Mouse (Mus musculus) heart, embryonic 10.5 days (tissue): ENCODE results near the gene Ctnna3. TPM values are rescaled to one million over a fixed set of nuclear protein-coding genes. Genes with fewer than 3 reads are reported as not detected.
"Not testable (repeated sequence)": the region's sequence is repeated elsewhere in the genome, so short reads cannot be mapped to it uniquely, and the experiment has no call there.

Source experiments
- DNase-seq: peaks from one replicate; pipeline ENCODE4 v3.0.0-alpha.2; 2017; ENCODE audit warnings: low spot score
- H3K27ac ChIP-seq: fragments of 300-500 bp; sonication (generic); 2 replicates; pipeline ENCODE4 v1.5.1; 2016; ENCODE audit warnings: mild to moderate bottlenecking
- H3K27me3 ChIP-seq: fragments of 300-500 bp; sonication (generic); 2 replicates; pipeline ENCODE4 v1.6.1; 2016; ENCODE audit warnings: mild to moderate bottlenecking; ENCODE audit not compliant: poor library complexity, insufficient read depth, severe bottlenecking
- H3K36me3 ChIP-seq: fragments of 300-500 bp; sonication (generic); 2 replicates; pipeline ENCODE4 v1.6.1; 2016; ENCODE audit warnings: mild to moderate bottlenecking, moderate library complexity
- H3K4me1 ChIP-seq: fragments of 300-500 bp; sonication (generic); 2 replicates; pipeline ENCODE4 v1.6.1; 2016; ENCODE audit warnings: mild to moderate bottlenecking
- H3K4me3 ChIP-seq: fragments of 300-500 bp; sonication (generic); 2 replicates; pipeline ENCODE4 v1.5.1; 2016; ENCODE audit warnings: mild to moderate bottlenecking, moderate library complexity
- H3K9me3 ChIP-seq: fragments of 300-500 bp; sonication (generic); 2 replicates; pipeline ENCODE4 v1.6.1; 2016; ENCODE audit warnings: mild to moderate bottlenecking, moderate library complexity
- WGBS: fragments of 180-500 bp; shearing (Covaris S2); methylation state at CpG from one replicate; pipeline ENCODE4 v1.1.7; 2016; 5-methylcytosine and 5-hydroxymethylcytosine counted together
- polyA plus RNA-seq: library from polyadenylated mRNA; unstranded; fragments of >200 nt; fragmentation: Nextera tagmentation; extraction: Ambion mirVana; gene quantifications from 2 replicates; pipeline ENCODE4 v1.2.1, GENCODE M21; 2016

Gene Ctnna3
- polyA plus RNA-seq, 1 experiment from 2014 or later: 14.2 TPM

DNA sequence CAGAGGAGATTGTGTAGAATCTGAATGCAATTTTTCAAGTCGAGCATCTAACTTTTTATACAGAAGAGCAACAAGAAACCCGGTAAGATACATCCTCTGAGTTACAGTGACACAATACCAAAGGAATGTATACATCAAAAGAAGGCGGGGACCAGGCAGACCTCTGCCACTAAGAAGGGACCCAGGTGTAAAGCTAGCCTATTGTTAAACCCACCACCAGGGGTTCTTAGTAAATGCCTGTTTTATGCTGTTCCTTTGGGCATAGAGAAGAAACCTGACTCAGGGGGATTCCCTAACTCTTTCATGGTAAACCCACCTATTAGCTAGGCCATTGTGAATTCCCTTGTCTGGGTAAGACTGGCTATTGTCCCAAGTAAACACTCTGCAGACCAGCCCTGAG lies 1314.2 kb downstream of the Ctnna3 start:
- not testable (repeated sequence) for H3K36me3 ChIP-seq, H3K9me3 ChIP-seq, H3K27me3 ChIP-seq, DNase-seq, H3K27ac ChIP-seq, H3K4me1 ChIP-seq, H3K4me3 ChIP-seq
- WGBS: 56% methylated on average over 3 of the region's 3 CpGs

- no peak overlapping the region for H3K27ac ChIP-seq
Observed at GRCm38 (mm10) chr10:64748651-64749050, 1318.8 kb downstream of the Ctnna3 start.

DNA sequence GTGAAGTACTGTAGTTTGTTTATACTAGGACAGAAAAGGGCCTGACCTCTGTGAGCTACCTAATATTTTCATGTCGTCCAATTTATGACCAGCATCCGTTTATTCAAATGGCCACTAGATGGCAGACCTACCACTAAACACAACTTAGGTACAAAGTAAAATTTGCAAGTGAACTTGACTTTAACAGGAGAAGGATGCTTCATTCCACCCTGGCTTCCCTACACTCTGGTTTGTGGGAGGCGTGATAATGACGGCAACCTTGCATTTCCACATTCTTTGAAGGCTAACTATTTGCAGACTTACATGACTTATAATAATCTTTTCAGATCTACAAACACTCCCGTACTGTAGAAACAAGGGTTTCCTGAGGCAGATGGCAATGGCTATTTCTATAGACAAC lies 1320.9 kb downstream of the Ctnna3 start:
- Histone ChIP-seq H3K4me3 (no peak overlapping the region), H3K27me3 (no peaks in the 10 kb centered on the region), H3K4me1 (no peaks in the 10 kb centered on the region), H3K36me3 (no peaks in the 10 kb centered on the region), H3K27ac (no peak overlapping the region), H3K9me3 (no peaks in the 10 kb centered on the region)
- no peak for DNase-seq
- 36% methylated on average over 5 of the region's 5 CpGs for WGBS

More at GRCm38 (mm10) chr10:64748651-64749050, 1318.8 kb downstream of the Ctnna3 start:
- H3K9me3 ChIP-seq: no peaks in the 10 kb centered on the region
- DNase-seq: no peak
- no peaks in the 10 kb centered on the region for H3K4me1 ChIP-seq
- no peaks in the 10 kb centered on the region for H3K36me3 ChIP-seq
- no peak overlapping the region for H3K4me3 ChIP-seq
- H3K27me3 ChIP-seq: no peaks in the 10 kb centered on the region

DNA sequence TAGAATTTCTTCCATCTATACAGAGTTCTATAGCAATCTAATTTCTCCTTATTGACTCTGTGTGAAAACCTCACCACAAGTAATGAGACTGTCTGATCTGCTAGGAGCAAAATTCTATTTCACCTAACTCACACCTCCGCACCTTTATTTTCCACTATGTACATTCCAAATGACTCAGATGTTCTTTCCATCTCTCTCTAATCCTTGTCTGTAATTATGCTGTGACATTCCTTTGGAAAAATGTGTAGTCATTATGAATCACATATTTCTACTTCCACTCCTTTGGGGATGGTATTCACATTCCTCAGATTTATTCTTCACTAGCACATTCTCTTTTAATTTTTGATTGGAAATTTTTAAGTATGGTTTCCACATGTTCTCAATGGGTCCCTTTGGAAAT lies 1406.4 kb downstream of the Ctnna3 start:
- H3K27me3 ChIP-seq: no peaks in the 10 kb centered on the region
- H3K9me3 ChIP-seq: no peaks in the 10 kb centered on the region
- 85% methylated on average over 1 of the region's 1 CpGs for WGBS
- no peaks in the 10 kb centered on the region for H3K4me1 ChIP-seq
- no peak for DNase-seq
- H3K4me3 ChIP-seq: no peak overlapping the region
- H3K36me3 ChIP-seq: no peaks in the 10 kb centered on the region
- no peak overlapping the region for H3K27ac ChIP-seq

DNA sequence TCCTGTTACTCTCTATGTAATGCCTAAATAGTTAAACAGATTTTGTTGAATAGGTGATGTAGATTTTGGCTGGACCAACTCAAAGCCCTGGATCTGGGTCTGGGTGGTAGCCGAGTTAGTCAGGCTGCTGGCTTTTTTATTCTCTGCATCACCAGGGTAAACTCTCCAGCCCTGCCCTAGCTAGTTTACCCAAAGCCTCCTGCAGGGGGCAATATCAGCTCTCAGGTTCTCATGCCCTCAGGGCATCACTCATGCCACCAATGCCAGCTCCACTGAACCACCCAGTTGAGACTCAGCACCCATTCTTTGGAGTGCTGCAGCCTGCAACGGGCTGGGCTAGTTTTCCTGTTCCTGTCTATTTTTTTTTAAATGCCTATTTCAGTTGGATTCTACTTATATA lies 1431.5 kb downstream of the Ctnna3 start:
- Histone ChIP-seq H3K36me3 (no peaks in the 10 kb centered on the region), H3K27ac (no peak overlapping the region), H3K27me3 (no peaks in the 10 kb centered on the region), H3K4me3 (no peak overlapping the region), H3K4me1 (no peaks in the 10 kb centered on the region), H3K9me3 (no peaks in the 10 kb centered on the region)
- 81% methylated on average over 2 of the region's 2 CpGs for whole genome bisulfite sequencing
- DNase-seq: no peak

GRCm38 (mm10) chr10:64870888-64871287 lies 1441.0 kb downstream of the Ctnna3 start:
- Histone ChIP-seq H3K4me1 (no peaks in the 10 kb centered on the region), H3K27ac (no peak overlapping the region), H3K36me3 (no peaks in the 10 kb centered on the region), H3K4me3 (no peak overlapping the region), H3K27me3 (no peaks in the 10 kb centered on the region), H3K9me3 (no peaks in the 10 kb centered on the region)
- WGBS: 76% methylated on average over 3 of the region's 3 CpGs
- no peak for DNase-seq

- WGBS: 64% methylated on average over 2 of the region's 2 CpGs
- no peak overlapping the region for H3K27ac ChIP-seq
- H3K4me3 ChIP-seq: no peak overlapping the region
Observed at GRCm38 (mm10) chr10:64876506-64876905, 1446.6 kb downstream of the Ctnna3 start.

GRCm38 (mm10) chr10:64879860-64880259 lies 1450.0 kb downstream of the Ctnna3 start:
- no peak for DNase-seq
- H3K27me3 ChIP-seq: no peaks in the 10 kb centered on the region
- H3K4me3 ChIP-seq: no peak overlapping the region
- no peaks in the 10 kb centered on the region for H3K9me3 ChIP-seq
- 77% methylated on average over 3 of the region's 3 CpGs for WGBS
- H3K27ac ChIP-seq: no peak overlapping the region
- no peaks in the 10 kb centered on the region for H3K36me3 ChIP-seq
- no peaks in the 10 kb centered on the region for H3K4me1 ChIP-seq

More at GRCm38 (mm10) chr10:64876506-64876905, 1446.6 kb downstream of the Ctnna3 start:
- Histone ChIP-seq H3K9me3 (no peaks in the 10 kb centered on the region), H3K27me3 (no peaks in the 10 kb centered on the region), H3K36me3 (no peaks in the 10 kb centered on the region), H3K4me1 (no peaks in the 10 kb centered on the region)
- DNase-seq: no peak

DNA sequence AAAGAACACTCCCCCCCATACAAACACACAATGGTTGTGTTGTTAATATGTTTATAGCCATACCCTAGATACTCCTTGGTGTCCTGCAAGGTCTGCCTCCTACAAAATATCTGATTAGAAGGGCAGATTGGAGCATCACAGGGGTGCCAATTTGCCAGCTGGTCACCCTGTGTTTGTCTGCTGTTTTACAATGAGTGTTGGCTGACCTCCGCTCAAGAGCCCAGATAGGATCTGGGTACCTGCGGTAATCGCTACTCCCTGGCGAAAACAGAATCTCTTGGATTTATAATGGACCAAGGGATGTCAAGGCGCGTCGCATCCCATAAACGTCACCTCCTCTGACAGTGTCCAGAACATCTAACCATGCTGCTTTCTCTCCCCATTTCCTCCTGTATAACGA lies 1457.0 kb downstream of the Ctnna3 start:
- Histone ChIP-seq H3K27me3 (no peaks in the 10 kb centered on the region), H3K36me3 (no peaks in the 10 kb centered on the region), H3K27ac (no peak overlapping the region), H3K4me3 (no peak overlapping the region), H3K4me1 (no peaks in the 10 kb centered on the region), H3K9me3 (no peaks in the 10 kb centered on the region)
- no peak for DNase-seq
- WGBS: 79% methylated on average over 9 of the region's 9 CpGs

- Histone ChIP-seq H3K27ac (no peak overlapping the region), H3K27me3 (no peaks in the 10 kb centered on the region), H3K4me3 (no peak overlapping the region), H3K9me3 (no peaks in the 10 kb centered on the region), H3K4me1 (no peaks in the 10 kb centered on the region), H3K36me3 (no peaks in the 10 kb centered on the region)
- DNase-seq: no peak
Observed at GRCm38 (mm10) chr10:64892458-64892857, 1462.6 kb downstream of the Ctnna3 start.

- Histone ChIP-seq H3K27me3 (no peaks in the 10 kb centered on the region), H3K4me3 (no peak overlapping the region), H3K9me3 (no peaks in the 10 kb centered on the region), H3K27ac (no peak overlapping the region), H3K36me3 (no peaks in the 10 kb centered on the region), H3K4me1 (no peaks in the 10 kb centered on the region)
- DNase-seq: no peak
- 73% methylated on average over 1 of the region's 1 CpGs for WGBS
Observed at GRCm38 (mm10) chr10:64898739-64899138, 1468.8 kb downstream of the Ctnna3 start.

DNA sequence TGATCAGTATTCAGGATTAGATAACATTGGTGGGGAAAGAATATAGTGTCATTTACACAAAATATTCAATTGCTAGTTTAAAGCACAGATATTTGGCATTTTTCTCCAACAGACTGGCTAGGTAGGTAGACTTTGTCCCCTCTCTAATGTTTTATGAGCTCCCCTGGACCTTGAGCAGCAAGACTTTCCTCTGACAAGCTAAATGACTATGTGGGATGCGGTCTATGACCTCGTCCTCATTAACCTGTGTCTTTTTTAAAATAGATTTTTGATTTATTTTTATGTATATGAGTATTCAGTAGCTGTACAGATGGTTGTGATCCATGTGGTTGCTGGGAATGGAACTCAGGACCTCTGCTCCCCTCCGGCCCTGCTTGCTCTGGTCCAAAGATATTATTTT lies 1471.8 kb downstream of the Ctnna3 start:
- WGBS: 80% methylated on average over 3 of the region's 3 CpGs
- Histone ChIP-seq H3K36me3 (no peaks in the 10 kb centered on the region), H3K4me1 (no peaks in the 10 kb centered on the region), H3K9me3 (no peaks in the 10 kb centered on the region), H3K4me3 (no peak overlapping the region), H3K27ac (no peak overlapping the region), H3K27me3 (no peaks in the 10 kb centered on the region)
- DNase-seq: no peak

- H3K4me1 ChIP-seq: no peaks in the 10 kb centered on the region
- H3K36me3 ChIP-seq: no peaks in the 10 kb centered on the region
- DNase-seq: no peak
- WGBS: 85% methylated on average over 7 of the region's 7 CpGs
- no peak overlapping the region for H3K27ac ChIP-seq
- H3K27me3 ChIP-seq: no peaks in the 10 kb centered on the region
- H3K4me3 ChIP-seq: no peak overlapping the region
- H3K9me3 ChIP-seq: no peaks in the 10 kb centered on the region
Observed at GRCm38 (mm10) chr10:64940975-64941374, 1511.1 kb downstream of the Ctnna3 start.

- Histone ChIP-seq H3K9me3 (no peaks in the 10 kb centered on the region), H3K36me3 (no peaks in the 10 kb centered on the region), H3K27ac (no peak overlapping the region), H3K4me3 (no peak overlapping the region), H3K27me3 (no peaks in the 10 kb centered on the region), H3K4me1 (no peaks in the 10 kb centered on the region)
- no peak for DNase-seq
Observed at GRCm38 (mm10) chr10:64958391-64958790, 1528.5 kb downstream of the Ctnna3 start.
